Mouse (Mus musculus) midbrain, embryonic 16.5 days (tissue): ENCODE measurements around the gene Dusp6. TPM values are rescaled to one million over a fixed set of nuclear protein-coding genes. Genes with fewer than 3 reads are reported as not detected.

Experiments used
- ATAC-seq: fragments of 200-750 bp; cut with Nextera tagmentation; 2 replicates; pipeline ENCODE4 v1.8.0; 2017; ENCODE audit warnings: moderate TSS enrichment
- H3K27ac ChIP-seq: fragments of 300-500 bp; sonication (generic); 2 replicates; pipeline ENCODE4 v1.5.1; 2014; ENCODE audit warnings: mild to moderate bottlenecking, low read length, mixed read lengths
- H3K27me3 ChIP-seq: fragments of 300-500 bp; sonication (generic); 2 replicates; pipeline ENCODE4 v1.6.1; 2014; ENCODE audit warnings: low read depth, low read length, mixed read lengths; ENCODE audit not compliant: control insufficient read depth, insufficient read depth
- H3K36me3 ChIP-seq: fragments of 300-500 bp; sonication (generic); 2 replicates; pipeline ENCODE4 v1.6.1; 2014; ENCODE audit warnings: mild to moderate bottlenecking, low read length, moderate library complexity, mixed read lengths; ENCODE audit not compliant: control insufficient read depth, insufficient read depth
- H3K4me1 ChIP-seq: fragments of 300-500 bp; sonication (generic); 2 replicates; pipeline ENCODE4 v1.6.1; 2014; ENCODE audit warnings: mild to moderate bottlenecking, low read length, mixed read lengths; ENCODE audit not compliant: control insufficient read depth, insufficient read depth
- H3K4me2 ChIP-seq: fragments of 300-500 bp; sonication (generic); 2 replicates; pipeline ENCODE4 v1.6.1; 2014; ENCODE audit warnings: mild to moderate bottlenecking, low read length, mixed read lengths
- H3K4me3 ChIP-seq: fragments of 300-500 bp; sonication (generic); 2 replicates; pipeline ENCODE4 v1.5.1; 2014; ENCODE audit warnings: low read depth, mild to moderate bottlenecking, low read length, moderate library complexity, mixed read lengths
- H3K9ac ChIP-seq: fragments of 300-500 bp; sonication (generic); 2 replicates; pipeline ENCODE4 v1.6.1; 2014; ENCODE audit warnings: low read depth, low read length, mixed read lengths
- H3K9me3 ChIP-seq: fragments of 300-500 bp; sonication (generic); replicated peaks from 2 replicates; pipeline ENCODE4 v1.6.1; 2014; ENCODE audit warnings: mild to moderate bottlenecking, low read length, mixed read lengths; ENCODE audit not compliant: control insufficient read depth, poor library complexity, severe bottlenecking
- WGBS: fragments of 180-500 bp; shearing (Covaris S2); extraction: QIAGEN DNeasy Blood & Tissue Kit; methylation state at CpG from one replicate; pipeline ENCODE4 v1.1.7; 2014; 5-methylcytosine and 5-hydroxymethylcytosine counted together
- polyA plus RNA-seq: library from polyadenylated mRNA; unstranded; fragments of >200 nt; fragmentation: Nextera tagmentation; extraction: Ambion mirVana; gene quantifications from 2 replicates; pipeline ENCODE4 v1.2.1, GENCODE M21; 2015

Gene Dusp6
- polyA plus RNA-seq, 1 experiment from 2014 or later: 28.7 TPM

DNA sequence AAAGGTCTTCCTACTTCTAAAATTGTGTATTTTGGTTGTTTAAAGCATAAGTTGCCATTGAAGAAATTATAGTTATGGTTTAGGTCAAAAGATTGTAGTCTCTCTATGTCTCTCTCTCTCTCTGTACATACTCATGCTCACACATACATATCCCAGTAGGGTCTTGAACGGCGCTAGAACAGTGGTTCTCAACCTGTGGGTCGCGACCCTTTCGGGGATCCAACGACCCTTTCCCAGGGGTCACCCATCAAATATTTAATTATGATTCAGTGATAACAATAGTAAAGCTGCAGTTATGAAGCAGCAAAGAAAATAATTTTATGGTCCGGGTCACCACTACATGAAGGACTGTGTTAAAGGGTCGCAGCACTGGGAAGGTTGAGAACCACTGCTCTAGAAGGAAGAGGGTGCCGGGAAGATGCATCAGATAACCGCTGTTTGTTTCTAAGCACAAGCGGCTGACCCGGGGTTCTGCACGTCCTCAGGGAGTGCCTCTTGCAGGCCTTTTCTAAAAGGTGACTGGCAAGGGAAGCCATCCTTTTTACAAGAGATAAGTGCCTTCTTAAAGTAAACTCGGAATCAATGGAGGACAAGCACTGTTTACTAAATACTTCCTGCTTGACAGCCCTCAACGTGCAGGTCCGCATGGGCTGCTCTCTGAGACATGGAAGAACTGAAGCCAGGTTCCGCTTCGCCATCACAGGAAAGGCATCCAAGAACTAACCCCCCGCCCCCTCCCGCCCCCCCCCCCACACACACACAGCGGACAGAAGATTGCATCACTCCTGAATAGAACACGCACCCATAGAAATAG, 16.2 kb downstream of the Dusp6 start:
- Histone ChIP-seq H3K9ac (no peak overlapping the region), H3K36me3 (no peaks in the 10 kb centered on the region), H3K27me3 (no peaks in the 10 kb centered on the region), H3K4me1 (no peaks in the 10 kb centered on the region), H3K4me3 (no peak overlapping the region), H3K27ac (no peak overlapping the region), H3K4me2 (no peak overlapping the region), H3K9me3 (no peaks in the 10 kb centered on the region)
- ATAC-seq: no peak
- 84% methylated on average over 22 of the region's 22 CpGs for WGBS

DNA sequence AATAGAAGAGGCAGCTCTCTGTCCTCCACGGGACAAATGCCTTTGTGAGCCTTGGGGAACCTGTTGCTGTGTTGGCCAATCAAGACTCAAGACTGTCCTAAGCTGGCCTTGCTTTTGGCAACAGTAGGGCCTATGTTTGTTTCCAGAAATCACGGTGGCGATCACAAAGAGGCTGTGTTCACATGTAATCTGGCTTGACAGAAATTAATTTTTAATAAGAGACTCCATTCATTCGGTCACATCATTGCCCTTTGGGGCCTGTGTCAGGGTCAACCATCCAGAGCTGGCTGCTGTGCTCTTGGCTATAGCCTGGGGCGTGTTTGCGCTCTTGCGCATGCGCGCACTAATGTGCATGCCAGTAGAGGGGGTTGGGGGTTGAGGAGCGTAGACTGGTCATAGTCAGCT, 21.0 kb downstream of the Dusp6 start:
- ATAC-seq: no peak
- WGBS: 82% methylated on average over 10 of the region's 10 CpGs
- Histone ChIP-seq H3K27me3 (no peaks in the 10 kb centered on the region), H3K4me3 (no peak overlapping the region), H3K27ac (no peak overlapping the region), H3K36me3 (no peaks in the 10 kb centered on the region), H3K9me3 (no peaks in the 10 kb centered on the region), H3K4me1 (peaks cover 2% of the 10 kb centered on the region; the same call in 1 of the 2 replicates), H3K9ac (no peak overlapping the region), H3K4me2 (no peak overlapping the region)

DNA sequence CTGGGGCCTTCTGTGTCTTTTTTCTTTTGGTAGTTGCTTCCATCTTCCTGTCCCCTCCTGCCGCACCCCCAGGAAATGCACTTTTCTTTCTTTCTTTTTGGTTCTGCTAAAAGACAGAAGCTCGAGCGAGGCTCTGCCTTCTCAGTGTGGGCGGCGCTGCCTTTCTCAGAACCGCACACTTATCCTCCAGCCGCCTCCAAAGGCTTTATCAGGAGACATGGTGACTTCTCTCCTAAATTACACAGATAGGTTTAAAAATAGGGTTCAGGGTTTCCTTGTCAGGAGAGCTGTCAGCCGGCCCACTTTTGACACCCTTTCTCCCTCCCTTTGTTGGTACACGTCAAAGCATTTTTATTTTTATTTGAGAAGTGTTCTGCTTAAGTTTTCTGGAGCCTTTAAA, 21.9 kb downstream of the Dusp6 start:
- H3K4me3 ChIP-seq: no peak overlapping the region
- no peak for ATAC-seq
- H3K27me3 ChIP-seq: no peaks in the 10 kb centered on the region
- no peak overlapping the region for H3K27ac ChIP-seq
- no peaks in the 10 kb centered on the region for H3K9me3 ChIP-seq
- H3K36me3 ChIP-seq: no peaks in the 10 kb centered on the region
- 81% methylated on average over 9 of the region's 9 CpGs for WGBS
- peaks cover 2% of the 10 kb centered on the region; the same call in 1 of the 2 replicates for H3K4me1 ChIP-seq
- H3K4me2 ChIP-seq: no peak overlapping the region
- H3K9ac ChIP-seq: no peak overlapping the region

DNA sequence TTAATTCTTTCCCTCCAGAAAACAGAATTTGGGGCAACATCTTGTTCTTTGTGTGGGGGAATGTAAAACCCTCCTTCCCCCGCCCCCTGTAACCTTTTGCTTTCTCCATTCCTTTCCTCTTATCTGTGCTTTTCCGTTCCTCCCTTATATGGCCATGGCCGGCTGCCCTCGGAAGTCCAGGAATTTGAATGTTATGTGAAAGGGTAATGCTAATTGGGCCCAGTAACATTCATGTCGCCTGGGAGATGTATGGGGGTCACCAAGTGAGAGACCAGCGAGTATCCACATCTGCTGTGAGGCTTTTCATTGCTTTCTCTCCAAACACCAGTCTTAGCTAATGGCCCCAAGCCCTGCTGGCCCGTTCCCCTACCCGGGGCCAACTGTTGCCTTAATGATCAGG, 22.7 kb downstream of the Dusp6 start:
- no peak for ATAC-seq
- Histone ChIP-seq H3K27me3 (no peaks in the 10 kb centered on the region), H3K9me3 (no peaks in the 10 kb centered on the region), H3K27ac (no peak overlapping the region), H3K36me3 (no peaks in the 10 kb centered on the region), H3K9ac (no peak overlapping the region), H3K4me2 (no peak overlapping the region), H3K4me3 (no peak overlapping the region), H3K4me1 (peaks cover 2% of the 10 kb centered on the region; the same call in 1 of the 2 replicates)
- WGBS: 44% methylated on average over 8 of the region's 8 CpGs

DNA sequence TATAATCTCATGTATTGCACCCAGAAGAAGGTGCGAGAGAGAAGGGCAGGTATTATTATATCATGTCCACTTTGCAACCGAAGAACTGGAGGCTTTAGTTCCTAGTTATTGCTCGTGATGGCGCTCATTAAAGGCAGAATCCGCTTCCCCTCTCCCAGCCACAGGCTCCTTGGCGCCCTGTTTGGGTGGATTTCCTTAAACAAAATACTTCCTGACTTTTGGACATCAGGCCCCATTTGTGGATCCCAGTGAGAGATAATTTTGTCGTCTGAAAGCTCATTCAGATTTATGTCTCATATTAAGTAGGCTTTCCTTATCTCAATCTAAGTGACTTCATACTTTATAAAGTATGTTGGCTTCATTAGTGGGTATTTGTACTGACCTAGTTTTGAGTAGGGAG, 23.2 kb downstream of the Dusp6 start:
- Histone ChIP-seq H3K4me3 (no peak overlapping the region), H3K27me3 (no peaks in the 10 kb centered on the region), H3K36me3 (no peaks in the 10 kb centered on the region), H3K4me1 (peaks cover 2% of the 10 kb centered on the region; the same call in 1 of the 2 replicates), H3K4me2 (no peak overlapping the region), H3K9ac (no peak overlapping the region), H3K27ac (no peak overlapping the region), H3K9me3 (no peaks in the 10 kb centered on the region)
- ATAC-seq: no peak
- 77% methylated on average over 7 of the region's 7 CpGs for WGBS

DNA sequence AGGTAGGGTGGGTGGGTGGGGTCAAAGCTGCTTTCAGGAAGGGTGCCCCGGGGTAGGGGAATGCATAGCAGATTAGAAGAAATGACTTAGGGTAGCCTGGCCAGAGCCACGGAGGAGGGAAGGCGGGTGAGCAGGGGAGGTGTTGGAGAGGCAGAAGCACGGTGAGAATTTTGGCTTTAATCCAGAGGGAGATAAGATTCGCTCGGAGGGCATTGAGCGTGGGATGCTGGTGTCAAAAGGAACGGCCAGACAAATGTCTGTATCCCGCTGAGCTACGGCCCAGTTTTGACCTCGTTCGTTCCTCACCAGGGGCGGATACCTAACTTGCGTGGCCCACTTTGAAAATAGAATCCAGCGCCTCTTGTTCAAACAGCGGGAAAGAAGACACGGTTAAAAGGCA, 23.8 kb downstream of the Dusp6 start:
- no peaks in the 10 kb centered on the region for H3K36me3 ChIP-seq
- H3K4me2 ChIP-seq: peak overlapping the region; percentile 25
- no peak overlapping the region for H3K27ac ChIP-seq
- ATAC-seq: peak; percentile 46; the same call in 1 of the 2 replicates
- H3K9me3 ChIP-seq: no peaks in the 10 kb centered on the region
- no peaks in the 10 kb centered on the region for H3K27me3 ChIP-seq
- no peak overlapping the region; the same call in 1 of the 2 replicates for H3K4me3 ChIP-seq
- H3K4me1 ChIP-seq: peaks cover 2% of the 10 kb centered on the region; the same call in 1 of the 2 replicates
- WGBS: 9% methylated on average over 17 of the region's 17 CpGs
- H3K9ac ChIP-seq: no peak overlapping the region

DNA sequence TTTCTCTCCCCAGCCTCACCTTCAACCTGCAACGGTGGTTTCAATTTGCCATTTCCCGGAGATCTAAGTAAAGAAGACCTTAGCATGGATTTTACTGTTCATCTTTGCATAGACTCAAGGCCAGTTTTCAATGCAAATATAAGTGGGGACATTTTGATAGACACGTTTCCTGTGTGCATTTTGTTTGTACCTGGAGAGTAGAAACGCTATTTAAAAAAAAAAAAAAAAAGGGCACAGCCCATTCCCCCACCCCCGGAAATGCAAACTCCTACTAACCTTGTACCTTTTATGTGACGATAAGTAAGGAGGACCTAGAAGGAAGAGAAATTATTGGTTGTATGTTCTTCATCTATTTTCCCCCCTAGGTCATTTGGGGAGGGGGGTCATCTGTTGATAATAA, 24.2 kb downstream of the Dusp6 start:
- Histone ChIP-seq H3K4me3 (no peak overlapping the region; the same call in 1 of the 2 replicates), H3K4me2 (peak overlapping the region; percentile 25), H3K4me1 (peaks cover 2% of the 10 kb centered on the region; the same call in 1 of the 2 replicates), H3K36me3 (no peaks in the 10 kb centered on the region), H3K9ac (no peak overlapping the region), H3K27ac (no peak overlapping the region), H3K27me3 (no peaks in the 10 kb centered on the region), H3K9me3 (no peaks in the 10 kb centered on the region)
- WGBS: 48% methylated on average over 6 of the region's 6 CpGs
- no peak for ATAC-seq

DNA sequence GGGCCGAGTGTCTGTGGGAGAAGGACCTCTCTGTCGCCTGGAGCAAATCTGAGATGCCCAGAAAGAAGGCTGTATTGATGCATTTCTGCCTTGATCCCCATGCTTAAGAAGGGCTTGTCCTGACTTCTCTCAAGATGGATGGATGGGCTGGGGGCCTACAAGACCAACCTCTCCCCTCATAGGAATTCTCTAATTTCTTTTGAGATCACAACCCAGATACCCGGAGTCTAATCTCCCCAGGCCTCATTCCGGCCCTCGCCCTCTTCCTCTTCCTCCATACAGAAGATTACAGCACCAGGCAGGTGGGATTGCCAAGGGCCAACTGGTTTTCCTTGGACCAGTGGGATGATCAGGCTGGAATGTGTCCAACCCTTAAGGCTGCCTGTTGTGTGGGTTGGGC, 26.1 kb downstream of the Dusp6 start:
- no peak for ATAC-seq
- no peak overlapping the region for H3K4me3 ChIP-seq
- H3K27ac ChIP-seq: no peak overlapping the region
- 97% methylated on average over 5 of the region's 5 CpGs for WGBS
- H3K9ac ChIP-seq: no peak overlapping the region
- peaks cover 2% of the 10 kb centered on the region; the same call in 1 of the 2 replicates for H3K4me1 ChIP-seq
- no peak overlapping the region for H3K4me2 ChIP-seq
- H3K9me3 ChIP-seq: no peaks in the 10 kb centered on the region
- no peaks in the 10 kb centered on the region for H3K27me3 ChIP-seq
- no peaks in the 10 kb centered on the region for H3K36me3 ChIP-seq

DNA sequence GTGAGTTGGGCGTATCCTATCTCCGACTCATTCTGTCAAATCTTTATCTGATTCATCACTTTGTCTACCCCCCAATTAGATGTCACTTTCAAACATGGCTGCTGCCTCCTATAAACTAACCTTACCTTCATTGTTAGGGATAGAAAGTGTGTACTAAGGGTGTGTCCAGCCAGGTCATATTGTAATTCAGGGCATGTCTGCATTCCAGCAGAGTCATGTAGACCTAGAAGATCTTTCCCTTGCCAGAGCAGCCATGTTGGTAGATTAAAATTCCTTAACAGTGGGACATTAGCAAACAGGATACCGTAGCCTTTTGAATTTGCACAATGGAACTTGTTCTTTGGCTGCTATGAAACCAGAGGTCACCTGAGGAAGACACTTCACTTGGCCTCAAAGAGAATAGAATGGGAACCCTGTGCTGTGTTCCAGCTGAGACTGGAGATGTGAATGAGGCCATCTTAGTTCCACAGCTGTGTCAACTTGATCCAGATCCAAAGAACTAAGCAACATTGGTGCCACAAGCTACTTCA, 30.1 kb downstream of the Dusp6 start:
- Histone ChIP-seq H3K4me1 (no peaks in the 10 kb centered on the region), H3K4me2 (no peak overlapping the region), H3K4me3 (no peak overlapping the region), H3K36me3 (no peaks in the 10 kb centered on the region), H3K27me3 (no peaks in the 10 kb centered on the region), H3K27ac (no peak overlapping the region), H3K9ac (no peak overlapping the region), H3K9me3 (no peaks in the 10 kb centered on the region)
- no peak for ATAC-seq
- 81% methylated on average over 3 of the region's 3 CpGs for WGBS
